Mouse (Mus musculus) myocyte (in vitro differentiated cells): ENCODE results near the gene Slit3.

Experiments
- MAX ChIP-seq: IDR thresholded peaks from one replicate; pipeline ENCODE4 v1.6.1; 2011; ENCODE audit warnings: low read depth, mild to moderate bottlenecking, control low read depth
- POLR2A ChIP-seq: IDR thresholded peaks from one replicate; pipeline ENCODE4 v1.6.1; 2011; ENCODE audit warnings: low read depth, mild to moderate bottlenecking, control low read depth, moderate library complexity; ENCODE audit not compliant: insufficient read length

- TF ChIP-seq MAX (no peak), POLR2A (no peak)
Measured at GRCm38 (mm10) chr11:35604848-35605790, 484.1 kb downstream of the Slit3 start.
